Mouse (Mus musculus): ENCODE data around the gene Ankrd1. TPM values are rescaled to one million over a fixed set of nuclear protein-coding genes. Genes with fewer than 3 reads are reported as not detected.

Gene Ankrd1
- 1 to 10 TPM in 1 of 2 experiments, under 1 TPM in 1; 0.20 to 2.6 TPM for total RNA-seq (2021)
- long read RNA-seq, experiment 1, partial matches to known transcripts: 1 of 1 reads
- long read RNA-seq, experiment 1, other reads (novel, unspliced or antisense): 0 of 1 reads
- long read RNA-seq, experiment 2, partial matches to known transcripts: 1 of 1 reads
- long read RNA-seq, experiment 2, other reads (novel, unspliced or antisense): 0 of 1 reads

GRCm38 (mm10) chr19:36119783-36120471 is at the start of gene Ankrd1:
Gene Ankrd1 (minus strand): TSS chr19:36120099.
- no peak for DNase-seq (ENCODE audit: low spot score in 2 of 2)

GRCm38 (mm10) chr19:36169101-36169500 is 49.2 kb upstream of the Ankrd1 start:
- DNase-seq (ENCODE audit: low spot score in 2 of 2): no peak

- no peak for DNase-seq (ENCODE audit: low spot score in 2 of 2)
Measured at GRCm38 (mm10) chr19:36168121-36168520, 48.2 kb upstream of the Ankrd1 start.

DNA sequence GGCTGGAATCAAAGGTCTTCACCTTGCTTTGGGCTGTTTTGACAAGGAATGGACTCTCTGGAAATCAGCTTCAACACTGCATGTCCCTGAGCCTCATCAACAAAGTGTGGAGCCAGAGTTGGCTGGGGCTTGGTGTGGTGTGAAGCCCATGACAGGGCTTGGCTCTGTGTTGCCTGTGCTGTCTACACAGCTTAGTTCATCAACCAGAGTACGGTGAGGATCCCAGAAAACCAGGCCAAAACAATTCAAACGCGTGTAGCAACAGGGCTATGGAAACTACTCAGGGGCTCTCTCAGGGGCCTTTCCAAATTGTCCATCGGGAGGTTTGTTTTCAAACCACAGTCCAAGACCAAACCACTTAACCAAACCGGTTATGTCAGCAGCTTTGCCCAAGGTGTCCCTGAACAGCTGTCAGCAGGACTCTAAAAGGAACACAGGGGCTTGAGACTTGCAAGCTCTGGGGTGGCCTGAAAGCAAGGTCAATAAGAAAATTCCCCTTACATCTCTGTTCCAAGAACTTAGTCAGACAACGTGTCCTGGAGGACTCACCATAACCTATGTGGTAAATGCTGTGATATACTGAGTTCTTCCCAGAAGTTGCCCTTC is 47.5 kb upstream of the Ankrd1 start:
- DNase-seq (ENCODE audit: low spot score in 2 of 2): no peak

GRCm38 (mm10) chr19:36166401-36167160 is 46.7 kb upstream of the Ankrd1 start:
- no peak for DNase-seq (ENCODE audit: low spot score in 2 of 2)

DNA sequence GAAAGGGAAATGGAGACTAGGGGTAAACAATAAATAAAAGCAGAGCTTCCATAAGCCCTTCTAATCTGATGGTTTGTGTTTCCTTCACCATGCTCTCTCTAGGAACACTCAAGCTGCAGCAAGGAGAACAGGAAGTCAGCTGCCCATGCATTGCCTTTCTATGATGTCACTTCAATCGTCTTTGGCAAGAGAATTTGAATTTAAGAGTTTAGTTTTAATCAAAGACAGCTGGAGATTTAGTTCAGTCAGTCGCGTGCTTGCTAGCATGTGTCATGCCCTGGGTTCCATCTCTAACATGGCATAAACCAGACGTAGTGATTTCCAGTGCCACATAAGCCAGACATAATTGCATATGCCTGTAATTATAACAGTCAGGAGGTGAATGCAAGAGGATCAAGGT is 45.5 kb upstream of the Ankrd1 start:
- DNase-seq (ENCODE audit: low spot score in 2 of 2): no peak

GRCm38 (mm10) chr19:36150241-36151007 is 30.5 kb upstream of the Ankrd1 start:
- no peak for DNase-seq (ENCODE audit: low spot score in 2 of 2)

- DNase-seq (ENCODE audit: low spot score in 2 of 2): no peak
Measured at GRCm38 (mm10) chr19:36148578-36148977, 28.7 kb upstream of the Ankrd1 start.

DNA sequence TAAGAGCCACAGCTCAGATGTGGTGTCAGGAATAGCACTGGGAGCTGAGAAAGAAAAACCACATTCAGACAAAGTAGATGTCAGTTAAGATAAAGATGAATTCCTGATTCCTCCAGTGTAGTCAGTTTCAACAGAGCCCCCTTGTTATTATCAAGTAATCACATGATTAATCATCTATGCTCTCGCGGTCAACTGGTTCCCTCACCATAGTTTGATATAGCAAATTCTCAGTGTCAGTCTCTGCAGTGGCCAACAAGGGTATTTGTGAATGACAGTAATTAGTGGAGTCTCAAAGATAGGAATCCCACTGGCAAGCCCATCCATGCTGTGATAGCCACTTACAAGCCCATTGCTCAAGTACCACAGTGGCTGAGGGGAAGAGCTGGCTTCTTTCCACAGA is 23.7 kb upstream of the Ankrd1 start:
- DNase-seq (ENCODE audit: low spot score in 2 of 2): no peak

DNA sequence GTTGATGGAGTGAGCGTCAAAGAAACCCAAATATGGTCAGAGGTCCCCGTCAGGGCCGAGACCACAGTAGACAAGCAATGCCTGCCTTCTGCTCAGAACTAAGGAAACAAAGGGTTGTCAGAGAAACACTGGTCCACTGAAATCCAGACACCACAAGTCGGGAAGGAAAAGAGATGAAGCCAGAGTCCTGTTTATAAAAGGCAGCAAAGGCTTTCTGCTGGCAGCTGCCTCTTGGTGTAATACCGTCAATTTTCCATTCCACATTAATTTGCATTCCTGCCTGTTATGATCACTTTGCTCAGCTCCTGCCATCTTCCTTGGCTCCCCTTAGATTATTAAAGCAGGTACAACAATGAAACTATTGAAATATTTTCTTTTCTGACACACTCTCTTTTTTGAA is 13.8 kb upstream of the Ankrd1 start:
- no peak for DNase-seq (ENCODE audit: low spot score in 2 of 2)

DNA sequence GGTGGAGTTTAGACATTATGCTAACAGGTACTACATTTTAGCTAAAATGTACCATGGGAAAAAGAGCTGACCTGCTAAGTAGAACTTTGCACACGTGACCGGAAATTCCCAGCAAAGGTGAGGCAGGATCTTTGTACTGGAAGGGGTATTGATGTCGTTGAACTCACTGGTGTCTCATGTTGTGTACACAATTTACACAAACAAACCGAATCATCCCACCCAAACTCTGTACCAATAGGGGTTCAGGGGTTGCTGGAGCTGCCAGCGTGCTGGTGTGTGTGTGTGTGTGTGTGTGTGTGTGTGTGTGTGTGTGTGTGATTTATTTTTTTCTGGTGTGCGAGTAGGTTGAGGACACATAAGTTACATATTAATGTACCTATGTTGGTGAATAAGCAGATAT is 13.2 kb upstream of the Ankrd1 start:
- no peak for DNase-seq (ENCODE audit: low spot score in 2 of 2)

DNA sequence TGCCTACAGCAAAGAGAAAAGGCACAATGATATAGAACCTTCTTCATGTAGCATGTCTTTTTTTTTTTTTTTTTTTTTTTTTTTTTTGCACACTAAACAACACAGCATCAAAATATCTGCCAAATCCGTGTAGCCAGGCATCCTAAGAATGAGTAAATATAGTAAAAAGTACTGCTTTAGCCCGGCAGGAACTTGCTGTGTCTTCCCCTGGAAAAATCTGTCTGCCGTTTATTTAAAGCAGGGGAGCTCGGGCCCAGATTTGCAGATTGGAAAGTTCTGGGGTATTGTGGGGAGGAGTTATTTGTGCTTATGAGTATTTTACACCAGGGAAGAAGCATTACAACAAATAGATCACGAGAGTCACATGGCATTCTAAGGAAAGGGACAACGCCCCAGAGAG is 12.1 kb upstream of the Ankrd1 start:
- DNase-seq (ENCODE audit: low spot score in 2 of 2): no peak

GRCm38 (mm10) chr19:36130181-36130580 is 10.3 kb upstream of the Ankrd1 start:
- no peak for DNase-seq (ENCODE audit: low spot score in 2 of 2)

DNA sequence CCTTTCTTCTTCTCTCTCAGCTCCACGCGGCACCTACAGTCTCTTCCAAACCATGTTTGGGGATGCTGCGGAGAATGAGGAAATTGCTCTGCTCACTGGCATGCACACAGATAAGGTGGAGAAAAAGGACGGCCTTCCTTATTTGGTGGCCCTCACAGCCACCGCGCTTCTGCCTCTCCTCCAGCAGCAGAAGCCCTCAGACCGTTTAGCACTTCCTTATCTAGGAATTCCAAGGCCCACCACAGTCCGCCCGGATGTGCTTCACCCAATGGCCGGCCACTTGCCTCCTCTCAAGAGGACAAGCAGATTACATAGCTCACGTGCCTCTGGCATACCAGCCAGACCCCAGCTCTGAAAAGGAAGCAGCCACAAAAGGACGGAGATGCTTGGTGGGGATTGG is 9.7 kb upstream of the Ankrd1 start:
- no peak for DNase-seq (ENCODE audit: low spot score in 2 of 2)

- DNase-seq (ENCODE audit: low spot score in 2 of 2): no peak
Measured at GRCm38 (mm10) chr19:36129213-36129612, 9.3 kb upstream of the Ankrd1 start.

DNA sequence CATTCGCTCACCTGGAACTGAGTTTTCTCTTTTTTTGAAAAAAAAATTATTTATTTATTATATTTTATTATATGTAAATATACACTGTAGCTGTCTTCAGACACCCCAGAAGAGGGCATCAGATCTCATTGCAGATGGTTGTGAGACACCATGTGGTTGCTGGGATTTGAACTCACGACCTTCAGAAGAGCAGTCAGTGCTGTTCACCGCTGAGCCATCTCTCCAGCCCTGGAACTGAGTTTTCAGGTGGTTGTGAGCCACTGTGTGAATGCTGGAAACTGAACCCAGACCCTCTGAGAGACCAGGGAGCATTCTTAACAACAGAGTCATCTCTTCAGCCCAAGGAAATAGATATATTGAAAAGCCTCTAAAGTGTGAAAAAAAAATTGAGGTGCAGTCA is 8.5 kb upstream of the Ankrd1 start:
- no peak for DNase-seq (ENCODE audit: low spot score in 2 of 2)

- DNase-seq (ENCODE audit: low spot score in 2 of 2): no peak
Measured at GRCm38 (mm10) chr19:36124203-36124602, 4.3 kb upstream of the Ankrd1 start.

GRCm38 (mm10) chr19:36119219-36119618 is 680 bp downstream of the Ankrd1 start:
- no peak for DNase-seq (ENCODE audit: low spot score in 2 of 2)

- DNase-seq (ENCODE audit: low spot score in 2 of 2): no peak
Measured at GRCm38 (mm10) chr19:36116185-36116584, 3.7 kb downstream of the Ankrd1 start.

- DNase-seq (ENCODE audit: low spot score in 2 of 2): no peak
Measured at GRCm38 (mm10) chr19:36112007-36112406, 7.9 kb downstream of the Ankrd1 start.
